Mouse (Mus musculus): ENCODE results near the gene Sass6.

The Sass6 gene

DNA sequence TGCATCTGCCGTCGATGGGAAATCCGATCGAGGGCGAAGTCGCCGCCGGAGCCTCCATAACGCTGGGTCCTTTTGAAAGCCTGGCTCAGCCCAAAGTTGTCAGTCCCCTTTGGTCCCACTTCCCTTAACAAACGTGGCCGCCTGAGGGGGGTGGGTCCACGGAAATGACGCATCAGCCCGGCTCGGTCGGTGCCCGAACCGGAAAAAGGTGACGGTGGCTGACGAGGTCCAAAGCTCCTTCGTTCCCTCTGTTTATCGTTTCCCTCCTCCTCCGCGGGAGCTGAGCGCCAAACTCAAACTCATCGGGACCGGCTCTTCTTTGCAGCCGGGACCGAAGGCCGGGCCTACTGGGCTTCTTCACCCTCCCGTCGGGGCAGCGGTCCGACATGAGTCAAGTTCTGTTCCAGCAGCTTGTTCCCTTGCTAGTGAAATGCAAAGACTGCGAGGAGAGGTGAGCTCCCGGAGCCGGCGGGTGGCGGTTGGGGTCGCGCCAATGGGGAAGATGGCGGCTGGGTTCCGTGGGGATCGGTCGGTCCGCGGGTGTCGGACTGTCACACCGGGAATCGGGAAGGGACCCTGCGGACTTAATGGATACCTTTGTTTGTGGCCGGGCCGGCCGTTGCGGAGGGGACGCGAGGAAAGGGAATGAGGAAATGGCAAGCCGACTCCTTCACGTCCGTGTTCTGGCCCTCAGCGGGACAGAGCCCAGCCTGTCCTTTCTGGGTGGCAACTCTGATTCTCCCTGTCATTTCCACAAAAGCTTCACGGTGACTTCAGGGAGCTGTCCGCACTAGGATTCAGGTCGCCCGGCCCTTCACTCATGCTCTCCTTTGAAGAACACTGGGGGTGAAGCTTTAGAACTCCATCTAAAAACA lies at the start of gene Sass6:
Gene Sass6 (plus strand): TSS at position 255 of the 875 bp plus-strand sequence.
- peak; percentile 99 for DNase-seq

DNA sequence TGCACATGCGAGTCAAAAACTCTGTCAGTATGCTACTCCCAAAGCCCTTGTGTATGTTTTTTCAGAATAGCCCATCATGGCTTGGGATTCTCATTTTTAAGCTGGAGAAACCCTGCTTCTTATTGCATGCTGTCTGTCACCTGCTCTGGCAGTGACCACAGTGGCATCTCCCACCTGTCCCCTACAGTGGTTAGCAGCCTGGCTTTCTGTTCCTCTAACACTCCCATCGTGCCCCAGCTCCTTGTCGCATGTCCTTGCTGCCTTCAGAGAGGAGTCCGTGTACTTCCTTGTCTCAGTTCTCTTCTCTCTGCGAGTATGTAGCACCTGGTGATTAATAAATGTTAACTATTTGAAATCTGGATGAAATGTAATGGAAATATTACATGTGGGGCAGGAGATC lies 47.4 kb upstream of the Sass6 start:
- DNase-seq = no peak

DNA sequence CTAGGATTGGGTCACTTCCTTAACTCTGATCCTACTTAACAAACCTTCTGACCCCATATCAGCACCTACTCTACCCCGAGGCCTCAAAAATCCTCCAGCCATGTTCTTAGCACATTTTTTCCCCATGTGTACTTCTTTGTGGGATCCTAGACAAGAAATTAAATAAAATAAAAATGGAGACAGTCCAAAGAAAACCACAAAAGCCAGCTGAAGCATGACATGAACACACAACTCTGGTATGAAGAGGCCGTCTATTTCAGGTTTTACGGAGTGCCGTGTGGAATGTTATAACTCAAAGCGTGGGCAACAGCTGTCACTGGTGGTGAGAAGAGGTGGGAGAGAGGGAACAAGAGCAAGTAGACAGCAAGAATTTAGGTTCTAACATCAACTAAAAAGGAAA lies 43.4 kb upstream of the Sass6 start:
- no peak for DNase-seq

DNA sequence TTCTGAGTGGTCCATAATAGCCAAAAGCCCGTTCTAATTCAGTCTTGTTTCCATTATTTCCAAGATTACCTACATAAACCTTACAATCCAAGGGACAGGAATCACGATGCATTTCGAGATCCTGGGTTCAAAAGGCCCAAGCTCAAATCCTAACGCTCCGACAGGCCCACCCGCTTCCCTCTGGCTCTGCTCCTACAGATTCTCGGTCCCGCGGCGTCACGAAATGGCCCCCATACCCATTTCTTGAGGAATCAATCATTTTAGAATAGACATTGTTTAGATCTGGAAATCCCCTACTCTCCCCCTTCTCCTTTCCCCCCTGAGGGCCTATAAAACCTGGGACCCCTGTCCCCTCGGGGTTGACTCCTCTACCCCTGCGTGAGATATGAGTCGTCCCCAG lies 33.5 kb upstream of the Sass6 start:
- DNase-seq = peak; percentile 7

DNA sequence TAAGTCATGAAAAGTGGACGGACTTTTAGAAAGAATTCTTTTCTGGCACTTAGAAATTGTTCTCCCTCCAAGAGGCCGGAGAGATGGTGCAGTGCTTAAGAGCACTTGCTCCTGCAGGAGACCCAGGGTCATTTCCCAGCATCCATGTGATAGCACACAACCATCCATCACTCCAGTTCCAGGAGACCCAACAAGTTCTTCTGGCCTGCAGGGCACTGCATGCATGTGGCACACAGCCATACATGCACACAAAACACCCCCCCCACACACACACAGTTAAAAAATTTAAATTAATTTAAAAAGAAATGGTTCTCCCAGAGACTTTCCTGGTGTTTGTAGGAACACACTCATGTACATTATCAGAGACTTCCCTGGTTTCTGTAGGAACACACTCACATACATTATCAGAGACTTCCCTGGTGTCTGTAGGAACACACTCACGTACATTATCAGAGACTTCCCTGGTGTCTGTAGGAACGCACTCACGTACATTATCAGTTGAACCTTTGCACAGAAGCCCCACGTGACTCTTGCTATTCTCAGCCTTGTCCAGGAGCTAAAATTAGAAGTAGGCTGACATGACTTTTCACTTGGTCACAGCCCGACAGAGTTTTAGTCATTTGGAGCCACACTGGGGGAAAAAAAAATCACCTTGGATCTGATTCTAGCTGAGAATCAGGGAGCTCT lies 32.2 kb upstream of the Sass6 start, which contains the start of gene Lrrc39:
Gene Lrrc39 (plus strand): TSS at position 566 of the 687 bp plus-strand sequence.
- DNase-seq = peak; percentile 2

DNA sequence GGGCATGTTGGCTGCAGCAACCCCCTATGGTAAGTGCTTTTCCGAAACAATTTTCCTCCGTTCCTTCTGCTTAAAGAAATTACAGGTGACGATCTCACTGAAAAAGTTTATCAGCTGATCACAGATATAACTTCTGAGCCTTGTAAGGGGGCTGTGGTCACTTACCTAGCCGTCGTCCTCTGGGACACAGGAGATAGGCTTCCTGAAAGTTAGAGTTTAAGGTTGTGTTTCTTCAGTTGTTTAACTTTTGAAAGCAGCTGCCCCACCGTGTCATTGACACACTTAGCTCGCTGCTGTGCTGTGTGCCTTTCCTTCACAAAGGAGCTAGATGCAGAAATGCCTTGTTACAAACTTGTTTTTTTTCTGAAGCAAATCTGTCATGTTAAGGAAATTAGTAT lies 31.7 kb upstream of the Sass6 start:
- no peak for DNase-seq

DNA sequence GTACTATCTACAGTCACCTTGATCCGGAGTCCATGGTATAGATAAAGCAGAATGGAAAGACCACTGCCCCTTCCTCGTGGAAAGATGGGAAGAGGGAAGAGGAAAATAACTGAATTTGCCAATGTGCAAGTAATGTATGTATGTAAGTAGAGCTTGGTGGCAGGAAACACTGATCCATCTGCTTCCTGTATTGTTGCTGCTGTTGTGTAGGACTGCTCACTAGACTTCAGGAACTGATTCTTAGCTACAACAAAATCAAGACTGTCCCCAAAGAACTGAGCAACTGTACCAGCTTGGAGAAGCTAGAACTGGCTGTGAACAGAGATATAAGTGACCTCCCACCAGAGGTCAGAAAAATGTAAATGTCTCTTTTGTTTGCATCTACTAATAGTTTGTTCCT lies 24.2 kb upstream of the Sass6 start:
- no peak for DNase-seq

DNA sequence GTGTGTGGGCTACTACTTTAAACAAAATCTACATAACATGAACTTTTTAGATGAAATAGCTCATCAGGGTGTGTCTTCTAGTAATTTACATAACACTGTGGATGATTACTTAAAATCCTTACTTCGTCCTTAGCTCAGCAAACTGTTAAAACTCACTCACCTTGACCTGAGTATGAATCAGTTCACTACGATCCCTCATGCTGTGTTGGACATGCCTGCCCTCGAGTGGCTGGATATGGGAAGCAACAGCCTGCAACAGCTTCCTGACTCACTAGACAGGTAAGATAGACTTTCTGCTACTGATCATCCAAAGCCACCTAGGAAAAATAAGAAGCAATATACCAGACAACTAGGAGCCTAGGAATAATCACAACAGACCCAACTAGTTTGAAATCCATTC lies 17.5 kb upstream of the Sass6 start:
- no peak for DNase-seq

DNA sequence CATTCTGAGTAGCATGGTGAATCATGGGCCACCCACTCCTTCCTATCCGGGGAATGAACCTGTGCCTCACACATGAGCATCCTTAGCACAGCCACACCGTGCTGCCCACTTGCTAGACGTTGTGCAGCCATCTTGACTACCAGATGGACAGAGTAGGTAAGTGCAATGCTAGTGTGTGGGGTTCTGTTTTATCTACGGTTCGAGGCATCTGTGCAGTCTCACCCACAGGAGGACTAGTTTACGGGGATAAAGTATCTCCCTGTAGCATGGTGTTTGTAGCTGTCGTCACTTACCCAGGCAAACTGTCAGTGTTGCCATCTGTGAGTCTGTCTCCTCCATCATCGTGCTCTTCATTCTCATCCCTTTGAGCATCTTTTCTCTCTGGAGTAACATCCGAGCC lies 12.6 kb upstream of the Sass6 start:
- no peak for DNase-seq

DNA sequence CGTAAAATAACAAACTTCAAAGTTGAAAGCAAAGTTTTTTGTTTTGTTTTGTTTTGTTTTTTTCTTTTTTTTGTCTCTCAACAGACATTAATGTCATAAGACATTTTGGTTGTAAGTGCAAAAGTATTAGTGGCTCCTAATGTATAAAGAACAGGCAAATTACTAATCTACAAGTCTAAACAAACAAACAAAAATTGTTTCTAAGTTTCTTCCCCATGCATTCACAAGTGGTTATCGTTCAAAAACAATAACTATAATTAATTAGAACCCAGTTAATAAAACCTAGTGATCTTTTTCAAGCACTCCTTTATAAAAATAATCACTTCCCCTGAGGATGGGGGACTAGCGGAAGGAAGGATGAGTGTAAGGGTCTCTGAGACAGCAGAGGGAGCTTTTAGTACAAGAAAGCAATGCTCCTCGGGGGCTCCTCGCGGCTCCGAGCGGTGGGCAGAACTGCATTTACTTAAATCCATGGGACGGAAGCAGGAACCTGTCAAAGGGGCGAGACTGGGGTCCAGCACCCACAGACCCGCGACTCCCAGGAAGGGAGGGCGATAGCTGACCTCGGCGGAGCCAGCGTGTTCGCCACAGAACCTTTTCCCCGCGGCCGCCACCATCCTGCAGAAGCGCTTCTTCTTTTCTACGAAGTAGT lies 580 bp upstream of the Sass6 start:
- peak; percentile 44 for DNase-seq

DNA sequence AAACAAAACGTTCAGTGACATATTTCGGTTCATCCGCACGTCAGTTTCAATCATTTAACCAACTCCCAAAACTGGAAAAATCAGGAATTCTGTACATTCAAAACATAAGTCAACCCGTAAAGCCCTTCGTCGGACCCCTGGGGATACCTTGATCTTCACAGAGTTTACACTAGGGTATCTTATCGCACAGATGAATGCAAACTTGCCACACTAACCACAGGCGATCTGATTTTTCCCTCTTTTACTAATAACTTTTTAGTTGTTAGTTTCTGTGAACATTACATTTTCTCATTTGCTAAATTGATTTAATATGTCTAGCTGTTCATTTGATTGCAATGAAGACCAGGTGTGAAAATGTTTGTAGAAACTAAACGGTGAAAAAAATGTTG lies 815 bp downstream of the Sass6 start:
- no peak for DNase-seq

DNA sequence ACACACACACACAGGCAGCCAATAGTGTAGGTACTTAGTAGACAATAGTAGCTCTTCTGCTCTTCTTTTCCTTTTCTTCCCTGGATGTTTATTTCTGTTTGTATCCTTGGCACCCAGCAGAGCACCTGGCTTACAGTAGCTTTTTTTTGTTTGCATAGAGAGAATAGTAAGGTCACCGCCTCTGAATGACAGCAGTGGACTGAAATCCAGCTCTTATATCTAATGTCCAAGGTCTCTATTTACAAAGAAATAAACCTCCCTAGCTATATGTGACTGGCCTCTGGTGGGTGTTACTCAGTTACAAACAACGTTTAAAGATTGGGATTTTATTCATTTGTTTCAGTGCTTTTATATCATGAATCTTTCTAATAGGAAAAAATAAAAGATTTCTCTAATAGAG lies 4.9 kb downstream of the Sass6 start:
- no peak for DNase-seq

DNA sequence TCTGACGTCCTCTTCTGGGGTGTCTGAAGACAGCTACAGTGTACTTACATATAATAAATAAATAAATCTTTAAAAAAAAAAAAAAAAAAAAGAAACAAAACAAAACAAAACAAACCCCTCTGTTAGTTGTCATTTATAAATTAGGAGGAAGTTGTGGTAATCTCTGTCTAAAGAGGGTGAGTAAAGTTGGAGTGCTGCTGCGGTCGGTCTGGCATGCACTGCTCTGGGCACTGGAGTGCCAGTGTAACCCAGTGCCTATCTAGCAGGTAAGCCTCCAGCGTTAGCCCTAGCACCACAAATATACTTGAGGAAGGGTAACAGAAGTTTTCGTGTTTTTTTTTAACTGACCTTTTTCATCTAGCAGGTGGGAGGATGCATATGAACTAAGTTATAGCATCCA lies 6.2 kb downstream of the Sass6 start:
- no peak for DNase-seq

DNA sequence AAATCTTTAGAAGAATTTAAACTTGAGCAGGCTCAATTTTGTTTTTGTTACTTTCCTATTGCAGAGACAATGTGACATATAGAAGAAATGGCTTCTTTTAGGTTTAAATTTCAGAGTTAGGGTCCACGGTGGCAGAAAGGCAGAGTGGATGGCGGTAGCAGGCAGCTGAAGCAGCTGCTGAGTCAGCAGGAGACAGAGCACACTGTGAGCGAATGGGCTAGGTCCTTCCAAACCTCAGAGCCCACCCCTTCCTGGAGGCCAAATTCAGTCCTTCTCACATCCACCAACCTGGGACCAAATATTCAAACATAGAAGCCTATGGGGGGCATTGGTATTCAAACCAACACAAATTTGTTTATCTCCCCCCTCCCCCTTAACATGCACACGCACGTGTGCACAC lies 7.0 kb downstream of the Sass6 start:
- DNase-seq = no peak

DNA sequence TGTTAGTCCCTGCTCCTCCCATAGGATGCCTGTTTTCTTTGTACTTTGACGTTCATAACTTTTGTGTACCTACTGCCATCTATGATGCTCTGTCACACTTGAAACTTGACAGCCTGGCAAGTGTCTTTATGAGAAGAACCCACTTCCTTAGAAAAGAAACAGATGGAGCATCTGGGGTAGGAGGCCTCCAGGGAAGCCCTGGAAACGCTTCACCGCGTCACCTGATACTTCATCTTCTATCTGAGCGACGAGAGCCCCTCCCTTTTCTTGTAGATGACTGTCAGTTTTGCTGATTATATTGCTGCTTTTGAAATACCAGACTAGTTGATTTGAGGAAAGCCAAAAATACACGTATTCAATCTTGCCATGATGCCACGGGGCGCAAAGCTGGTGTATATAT lies 9.8 kb downstream of the Sass6 start:
- DNase-seq = no peak

DNA sequence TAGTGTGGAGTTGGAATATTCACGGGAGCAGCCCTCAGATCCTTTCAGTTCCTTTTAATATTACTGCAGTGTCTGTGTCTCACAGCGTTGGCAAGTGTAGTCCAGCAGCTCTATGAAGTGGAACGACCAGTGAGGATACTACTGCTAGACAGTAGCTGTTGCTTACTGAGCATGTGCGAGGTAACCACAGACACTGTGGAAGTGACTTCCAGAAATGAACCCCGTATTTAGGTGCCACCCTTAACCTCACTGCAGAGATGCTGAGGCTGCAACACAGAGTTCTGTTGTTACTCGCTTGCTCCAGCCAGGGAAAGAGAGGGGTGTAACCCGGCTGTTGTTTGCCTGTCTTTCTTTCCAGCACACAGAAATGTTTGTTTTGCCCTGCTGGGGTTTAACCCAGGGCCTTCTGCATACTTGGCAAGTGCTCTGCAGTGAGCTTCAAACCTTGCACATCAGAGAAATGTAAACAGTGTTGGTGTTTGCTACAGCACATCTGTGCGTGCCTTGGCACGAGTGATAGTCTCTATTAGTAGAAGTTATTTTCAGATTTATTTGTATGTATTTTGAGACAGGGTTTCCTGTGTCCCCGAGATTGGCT lies 19.6 kb downstream of the Sass6 start, which contains the start of gene Trmt13:
Gene Trmt13 (minus strand): TSS at position 293 of the 598 bp plus-strand sequence.
- peak; percentile 35 for DNase-seq

DNA sequence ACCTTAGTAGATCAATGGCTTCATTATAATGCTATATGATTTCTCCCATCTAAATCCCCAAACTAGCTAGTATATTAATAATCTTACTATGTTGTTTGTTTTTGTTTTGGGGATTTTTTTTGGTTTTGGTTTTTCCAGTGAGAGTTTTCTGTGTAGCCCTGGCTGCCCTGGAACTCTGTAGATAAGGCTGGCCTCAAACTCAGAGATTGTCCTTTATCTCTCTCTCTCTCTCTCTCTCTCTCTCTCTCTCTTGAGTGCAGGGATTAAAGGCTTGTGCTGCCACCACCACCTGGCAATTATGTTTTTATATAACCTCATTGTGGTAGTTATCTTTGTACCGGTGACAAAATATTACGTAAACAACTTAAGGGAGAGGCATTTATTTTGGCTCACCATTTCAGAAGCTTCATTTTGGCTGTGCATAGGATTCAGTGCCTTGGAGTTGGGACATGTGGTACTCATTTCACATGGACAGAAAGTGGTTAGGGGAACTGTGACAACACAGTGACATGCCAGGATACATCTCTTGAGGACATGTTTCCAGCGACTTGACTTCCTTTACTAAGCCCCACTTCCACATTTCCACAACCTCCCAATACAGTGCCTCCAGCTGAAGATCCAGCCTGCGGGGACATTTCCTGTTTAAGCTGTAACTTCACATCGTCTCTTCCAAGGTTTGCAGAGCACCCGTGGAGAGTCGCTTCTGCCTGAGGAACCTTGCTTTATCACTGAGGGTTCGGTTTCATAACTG lies 20.7 kb downstream of the Sass6 start:
- no peak for DNase-seq

DNA sequence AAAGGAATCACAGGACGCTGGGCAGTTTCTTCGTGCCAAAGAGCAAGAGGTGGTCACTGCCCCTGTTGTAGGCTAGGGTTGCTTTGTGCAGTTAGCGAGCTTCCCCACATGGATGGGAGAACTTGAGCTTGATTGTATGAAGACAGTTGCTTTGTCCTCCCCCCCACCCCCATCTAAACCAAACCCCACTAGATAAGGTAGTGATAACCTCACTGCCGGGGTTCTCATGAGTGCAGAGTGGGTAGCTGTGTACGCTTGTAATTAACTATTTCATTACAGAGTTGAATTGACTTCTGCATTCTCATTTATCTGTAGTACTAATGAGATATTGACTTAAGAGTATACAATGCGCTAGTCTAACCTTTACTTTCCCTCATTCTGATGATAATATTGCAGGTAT lies 24.1 kb downstream of the Sass6 start:
- DNase-seq = no peak

DNA sequence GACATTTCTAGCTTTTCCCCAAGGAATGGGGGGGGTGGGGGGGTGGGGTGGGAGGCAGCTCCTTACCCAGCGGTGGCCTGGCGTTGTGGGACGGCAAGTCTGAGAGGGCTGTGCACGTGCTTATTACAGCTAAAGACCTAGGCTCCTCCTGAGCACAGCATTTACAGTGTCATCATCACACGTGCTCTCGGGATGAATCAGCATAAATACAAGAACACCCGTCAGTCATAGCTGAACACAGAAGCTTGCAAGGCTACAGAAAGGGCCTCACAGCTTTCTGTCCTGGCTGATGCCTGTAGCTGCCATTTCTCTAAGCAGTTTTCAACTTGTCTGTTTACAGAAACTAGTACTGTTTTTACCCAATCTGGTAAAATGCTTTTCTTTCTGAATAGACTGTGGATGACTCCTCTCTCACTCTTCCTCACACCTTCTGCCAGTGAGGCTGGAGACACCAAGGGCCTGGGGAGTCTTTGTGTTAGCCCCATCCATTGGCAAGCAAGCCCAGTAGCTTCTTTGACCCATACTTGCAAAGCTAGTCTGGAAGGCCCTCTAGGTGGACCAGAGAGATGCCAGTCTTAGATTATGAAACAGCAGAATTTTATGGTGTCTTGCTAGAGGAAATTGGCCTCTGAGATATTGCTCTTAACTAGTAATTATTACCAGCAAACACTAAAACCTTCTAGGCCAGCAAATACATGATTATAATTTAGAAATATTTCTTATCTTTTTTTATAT lies 26.0 kb downstream of the Sass6 start:
- DNase-seq = no peak

DNA sequence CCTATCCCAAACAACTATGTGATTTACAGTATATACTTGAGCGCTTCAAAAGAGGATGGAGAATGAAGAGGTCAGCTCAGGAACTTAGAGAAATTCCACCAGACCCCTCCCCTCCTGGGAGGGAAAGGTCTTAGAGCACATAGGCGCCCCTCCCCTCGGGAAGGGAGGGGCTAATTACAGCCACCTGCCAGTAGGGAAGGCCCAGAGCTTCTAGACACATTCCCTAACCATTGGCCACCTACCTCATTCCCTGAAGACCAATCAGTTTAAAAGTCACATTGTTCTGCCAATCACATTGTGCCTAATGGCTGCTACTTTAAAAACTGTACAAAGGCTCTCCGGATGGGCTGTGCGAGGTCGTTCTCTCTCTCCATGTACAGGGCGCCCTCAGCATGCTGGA lies 27.9 kb downstream of the Sass6 start:
- DNase-seq = no peak

DNA sequence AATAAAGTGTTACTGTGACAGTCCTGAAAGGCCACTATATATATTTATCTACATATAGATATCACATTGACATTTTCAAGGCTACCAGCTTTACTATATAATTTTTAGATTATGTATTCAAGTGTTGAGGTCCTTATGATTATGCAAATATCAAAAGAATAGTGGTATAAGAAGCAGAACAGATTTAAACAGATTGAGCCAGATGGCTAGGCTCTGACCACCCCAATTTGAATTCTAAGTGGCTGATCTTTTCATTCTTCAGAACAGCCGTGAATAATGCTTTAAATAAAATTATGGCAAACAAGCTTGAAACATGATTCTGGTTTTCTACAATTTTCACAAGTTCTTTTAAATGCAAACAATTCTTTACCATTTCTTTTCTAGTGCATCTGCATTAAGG lies 36.7 kb downstream of the Sass6 start:
- DNase-seq = no peak

DNA sequence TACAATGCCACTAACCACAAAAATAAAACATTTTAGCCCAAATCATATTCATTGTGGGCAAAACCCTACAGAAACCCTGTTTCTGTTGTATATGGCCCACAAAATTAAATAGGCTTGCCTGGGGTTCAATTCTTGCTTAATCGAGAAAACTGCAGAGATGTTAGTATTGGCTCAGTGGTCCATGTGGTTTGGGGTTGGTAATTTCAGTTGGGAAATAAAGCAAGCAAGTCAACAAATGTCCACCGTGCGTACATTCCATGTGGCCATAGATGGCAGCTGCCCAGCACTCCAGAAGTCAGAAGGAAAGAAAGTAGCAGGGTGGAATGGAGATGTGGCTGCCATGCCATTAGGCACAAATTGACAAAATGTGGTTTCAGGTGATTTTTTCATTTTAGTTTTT lies 38.2 kb downstream of the Sass6 start:
- no peak for DNase-seq
